Mouse (Mus musculus) kidney, postnatal 36 days (tissue): Measurements from ENCODE around the gene Sh3d19.
"Not testable (repeated sequence)": the region's sequence is repeated elsewhere in the genome, so short reads cannot be mapped to it uniquely, and the experiment has no call there.

Experiments used
- DNase-seq, 2 experiments: peaks; one replicate each; pipeline ENCODE4 v3.0.0; 2021 to 2022; ENCODE audit warnings: mixed read lengths in 2 of 2

Gene Sh3d19

GRCm38 (mm10) chr3:86103449-86104291 is 132.8 kb downstream of the Sh3d19 start:
- no peak for DNase-seq

GRCm38 (mm10) chr3:86104433-86104832 is 133.5 kb downstream of the Sh3d19 start:
- not testable (repeated sequence) for DNase-seq

- no peak for DNase-seq
These were observed 134.0 kb downstream of the Sh3d19 start for GRCm38 (mm10) chr3:86104909-86105308.

GRCm38 (mm10) chr3:86106086-86106632 is 135.2 kb downstream of the Sh3d19 start:
- no peak for DNase-seq

- no peak for DNase-seq
These were observed 137.0 kb downstream of the Sh3d19 start for GRCm38 (mm10) chr3:86107637-86108539.

GRCm38 (mm10) chr3:86108576-86108975 is 137.7 kb downstream of the Sh3d19 start:
- DNase-seq, result no peak

- no peak for DNase-seq
These were observed 138.2 kb downstream of the Sh3d19 start for GRCm38 (mm10) chr3:86109099-86109498.

GRCm38 (mm10) chr3:86110077-86110476 is 139.2 kb downstream of the Sh3d19 start:
- DNase-seq, result peak; percentile 49 to 59

GRCm38 (mm10) chr3:86112766-86113165 is 141.9 kb downstream of the Sh3d19 start:
- no peak for DNase-seq

- peak; percentile 23 to 25 for DNase-seq
These were observed 143.9 kb downstream of the Sh3d19 start for GRCm38 (mm10) chr3:86114659-86115338.

GRCm38 (mm10) chr3:86116951-86117350 is 146.0 kb downstream of the Sh3d19 start:
- no peak for DNase-seq

GRCm38 (mm10) chr3:86119237-86119932 is 148.5 kb downstream of the Sh3d19 start:
- DNase-seq, result no peak

GRCm38 (mm10) chr3:86122156-86122555 is 151.2 kb downstream of the Sh3d19 start:
- no peak for DNase-seq

GRCm38 (mm10) chr3:86123251-86123746 is 152.4 kb downstream of the Sh3d19 start:
- no peak for DNase-seq

GRCm38 (mm10) chr3:86129757-86130156 is 158.8 kb downstream of the Sh3d19 start:
- DNase-seq, result peak; percentile 54 to 82

GRCm38 (mm10) chr3:86134939-86135638 is 164.2 kb downstream of the Sh3d19 start:
- no peak for DNase-seq

- DNase-seq, result no peak
These were observed 165.1 kb downstream of the Sh3d19 start for GRCm38 (mm10) chr3:86135886-86136563.

GRCm38 (mm10) chr3:86136936-86137574 is 166.1 kb downstream of the Sh3d19 start:
- no peak for DNase-seq

GRCm38 (mm10) chr3:86139660-86140059 is 168.8 kb downstream of the Sh3d19 start:
- DNase-seq, result no peak

GRCm38 (mm10) chr3:86141366-86141765 is 170.5 kb downstream of the Sh3d19 start:
- DNase-seq, result peak in 1 of 2 experiments; percentile 14
